Mouse (Mus musculus) layer of hippocampus, adult 8-10 months (tissue): ENCODE data around the gene Gatb. TPM values are rescaled to one million over a fixed set of nuclear protein-coding genes. Genes with fewer than 3 reads are reported as not detected.
"Not testable (repeated sequence)": the region's sequence is repeated elsewhere in the genome, so short reads cannot be mapped to it uniquely, and the experiment has no call there.

Experiments
- DNase-seq, 2 experiments: peaks; one replicate each; pipeline ENCODE4 v3.0.0; 2022; ENCODE audit warnings: low spot score in 2 of 2
- total RNA-seq, 4 experiments: library from RNA; stranded (reverse); gene quantifications; 2 replicates each; pipeline ENCODE4 v1.2.4; 2022

Gatb gene
- 10 to 100 TPM; 16.8 to 23.8 (median 23.4) TPM for total RNA-seq

DNA sequence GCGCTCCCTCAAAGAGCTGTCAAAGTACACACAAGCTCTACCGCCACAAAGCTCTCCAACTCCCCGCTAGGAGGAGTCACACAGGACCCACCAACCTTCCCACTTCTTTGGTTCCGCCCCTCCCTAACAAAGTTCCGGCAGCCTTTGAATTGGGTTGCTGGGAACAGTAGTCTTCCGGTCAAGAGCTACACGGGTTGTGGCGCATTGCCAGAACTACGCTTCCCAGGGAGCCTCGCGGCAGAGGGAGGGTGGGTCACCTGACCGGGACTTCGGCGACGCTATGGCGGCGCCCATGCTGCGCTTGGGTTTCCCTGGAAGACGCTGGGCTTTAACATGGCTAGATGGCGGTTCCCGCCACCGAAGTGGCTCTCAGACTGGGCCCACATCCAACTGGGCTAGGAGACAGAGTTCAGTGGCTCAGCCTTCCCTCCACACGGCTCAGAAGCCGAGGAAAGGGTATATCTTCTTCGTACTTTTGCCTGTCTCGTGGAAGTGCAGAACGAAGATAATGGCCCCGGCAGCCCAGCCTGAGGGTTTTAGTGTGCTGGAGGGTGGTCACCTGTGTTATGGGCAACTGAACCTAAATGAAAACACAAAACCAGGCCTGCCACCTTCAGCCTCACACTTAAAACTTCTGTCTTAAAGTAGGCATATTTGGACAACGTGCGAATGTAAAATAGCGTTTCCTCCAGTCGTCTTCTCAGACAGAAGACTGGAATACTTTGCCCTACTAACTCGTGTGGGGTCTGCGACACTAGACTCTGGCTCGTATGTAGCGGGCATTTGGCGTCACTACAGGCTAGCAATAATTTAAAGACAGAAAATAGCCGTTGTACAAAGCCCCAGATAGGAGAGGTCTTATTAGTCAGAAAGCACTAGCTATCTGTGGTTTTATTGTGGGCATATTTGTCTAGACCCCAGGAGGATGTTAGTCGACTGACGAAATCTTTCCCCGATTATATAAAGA lies at the start of gene Gatb:
Gene Gatb (plus strand): TSS at position 256 of the 967 bp plus-strand sequence.
- peak; percentile 99 for DNase-seq

DNA sequence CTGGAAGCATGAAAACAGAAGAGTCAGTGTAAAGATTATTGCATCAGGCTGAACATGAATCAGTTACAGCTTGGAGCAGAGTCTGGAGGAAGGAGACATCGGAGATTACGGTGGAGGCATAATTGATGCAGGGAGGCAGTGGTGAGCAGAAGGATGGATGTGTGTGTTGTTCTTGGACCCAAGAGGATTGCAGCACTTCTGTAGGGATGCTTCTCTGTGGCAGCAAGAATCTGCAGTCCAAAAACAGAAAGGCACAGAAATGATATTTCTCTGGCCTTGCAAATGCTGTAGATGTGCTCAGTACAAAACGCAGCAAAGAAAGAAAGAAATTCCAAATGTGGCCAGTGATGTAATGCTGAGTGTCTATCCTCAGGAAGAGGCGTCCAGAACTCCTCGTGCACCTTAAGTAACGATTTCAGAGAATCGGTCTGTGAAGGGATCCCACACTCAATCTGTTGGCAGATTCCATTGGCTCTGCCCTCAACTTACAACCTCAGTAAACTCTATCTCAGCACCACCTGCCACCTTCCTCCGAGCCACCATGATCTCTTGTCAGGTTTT lies 43.2 kb upstream of the Gatb start:
- DNase-seq, result peak; percentile 48 to 53

DNA sequence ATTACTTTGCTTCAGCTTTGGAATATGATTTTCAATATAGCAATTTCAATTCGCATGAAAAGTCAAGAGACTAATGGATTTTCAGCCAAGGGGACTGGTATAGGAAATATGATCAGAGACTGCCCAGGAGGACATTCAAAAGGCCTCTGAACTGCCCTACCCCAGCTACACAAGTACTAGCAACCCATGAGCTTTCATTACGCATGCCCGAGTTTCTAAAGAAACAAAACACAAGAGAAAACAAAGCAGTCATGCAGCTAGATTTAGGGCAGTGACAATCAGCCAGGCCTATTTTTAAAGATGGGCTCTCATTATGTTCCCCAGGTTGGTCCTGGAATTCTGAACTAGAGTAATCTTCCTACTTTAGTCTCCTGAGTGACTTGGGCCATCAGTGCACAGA lies 41.5 kb upstream of the Gatb start:
- no peak for DNase-seq

DNA sequence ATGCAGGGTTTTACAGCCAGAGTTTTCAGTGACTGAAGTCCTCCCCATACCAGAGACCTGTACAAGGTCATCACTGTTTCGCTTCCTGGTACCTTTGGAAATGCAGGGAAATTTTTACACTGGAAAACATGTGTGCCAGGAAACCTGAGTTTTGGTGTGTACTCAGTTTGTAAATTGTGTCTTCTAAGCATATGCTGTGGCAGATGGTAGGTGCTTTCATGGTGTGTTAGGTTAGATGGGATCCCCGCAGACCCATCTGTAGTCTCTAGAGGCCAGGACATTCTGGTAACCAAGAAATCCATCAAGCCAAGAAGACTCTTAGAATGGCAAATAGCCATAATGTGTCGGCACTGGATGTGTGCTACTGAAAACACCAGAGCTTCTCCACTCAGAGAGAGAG lies 38.9 kb upstream of the Gatb start:
- DNase-seq, result no peak

DNA sequence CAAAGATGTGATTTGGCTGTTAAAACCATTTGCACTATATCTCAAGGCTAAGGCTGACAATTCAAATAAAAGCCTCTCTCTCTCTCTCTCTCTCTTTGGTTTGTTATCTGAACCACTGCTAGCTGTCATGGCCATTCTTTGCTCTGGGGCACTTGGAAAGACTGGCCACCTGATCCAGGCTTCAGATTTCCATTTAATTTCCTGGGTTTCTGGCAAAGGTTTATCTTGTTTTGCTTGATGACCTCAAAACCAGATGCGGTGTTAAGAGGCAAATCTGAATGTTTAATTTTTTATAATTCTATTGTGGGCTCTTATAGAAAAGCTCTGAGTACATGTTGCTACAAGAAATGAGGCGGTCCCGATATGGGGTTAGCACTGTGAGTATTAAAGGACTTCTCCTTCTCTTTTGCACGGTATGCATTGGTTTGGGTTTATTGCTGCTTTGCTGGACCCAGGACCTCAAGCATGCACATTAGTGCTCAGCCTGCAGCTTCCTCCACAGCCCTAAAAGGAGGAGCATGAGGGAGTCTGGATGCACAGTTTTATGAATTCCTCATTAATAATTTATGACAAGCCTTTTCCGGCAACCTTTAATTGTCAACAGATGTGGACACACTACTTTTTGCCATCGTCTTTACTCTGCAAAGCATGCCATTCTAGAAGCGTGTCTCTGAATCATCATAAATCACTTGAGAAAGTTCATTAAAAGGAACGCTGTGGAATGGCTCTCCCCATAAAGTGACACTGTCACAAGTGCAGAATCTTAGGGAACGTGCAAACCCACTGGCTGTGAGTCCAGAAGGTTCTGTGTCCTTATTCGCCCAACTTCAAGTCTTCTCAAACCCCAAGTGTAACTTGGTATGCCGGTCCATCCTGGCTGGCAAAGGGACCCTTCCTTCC lies 38.0 kb upstream of the Gatb start:
- DNase-seq, result no peak

DNA sequence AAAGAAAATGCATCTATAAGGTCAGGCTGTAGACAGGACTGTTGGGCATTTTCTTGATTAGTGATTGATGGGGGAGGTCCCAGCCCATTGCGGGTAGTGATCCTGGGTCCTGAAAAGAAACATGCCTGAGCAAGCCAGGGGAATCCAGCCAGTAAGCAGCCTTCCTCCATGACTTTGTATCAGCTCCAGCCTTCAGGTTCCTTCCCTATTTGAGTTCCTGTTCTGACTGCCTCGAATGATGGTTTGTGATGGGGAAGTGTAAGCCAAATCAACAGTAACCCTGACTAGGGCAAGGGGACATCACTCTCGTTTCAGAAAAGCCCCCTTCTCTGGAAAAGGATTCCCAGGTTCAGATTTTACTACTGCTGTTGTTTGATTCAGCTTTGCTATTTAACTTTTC lies 31.2 kb upstream of the Gatb start:
- no peak for DNase-seq

DNA sequence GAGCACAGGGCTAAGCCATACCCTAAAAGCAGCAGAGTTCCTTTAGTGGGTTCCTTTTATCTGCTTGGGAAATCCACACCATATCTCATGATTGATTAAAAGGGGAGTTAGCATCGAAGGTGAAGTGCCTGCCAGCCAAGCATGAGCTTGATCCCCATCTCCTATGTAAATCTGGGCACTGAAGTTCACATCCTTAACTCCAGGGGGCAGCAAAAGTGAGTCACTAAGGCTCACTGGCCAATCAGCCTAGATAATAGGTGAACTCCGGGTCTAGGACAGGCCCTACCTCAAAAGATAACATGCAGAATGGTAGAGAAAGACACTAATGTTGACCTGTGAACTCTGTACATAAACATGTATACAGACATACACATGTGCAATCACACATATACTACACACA lies 30.3 kb upstream of the Gatb start:
- no peak for DNase-seq

DNA sequence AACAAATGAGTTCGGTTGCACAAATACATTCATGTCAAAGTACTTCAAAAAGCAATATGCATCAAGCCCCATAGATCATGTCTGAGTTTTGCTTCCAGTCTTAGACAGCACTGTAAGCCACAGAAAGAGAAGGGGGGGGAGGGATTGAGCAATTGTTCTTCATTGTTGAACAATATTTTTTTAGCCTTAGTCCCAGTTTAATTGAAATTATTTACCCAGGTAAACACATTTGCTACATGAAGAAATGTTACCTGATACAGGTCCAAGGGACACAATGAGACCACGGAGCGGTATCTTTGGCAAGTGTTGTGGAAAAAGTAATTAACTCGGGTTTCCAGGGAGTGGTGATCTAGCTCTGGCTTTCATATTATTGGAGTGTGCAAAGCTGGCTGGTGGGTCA lies 23.6 kb upstream of the Gatb start:
- DNase-seq, result no peak

DNA sequence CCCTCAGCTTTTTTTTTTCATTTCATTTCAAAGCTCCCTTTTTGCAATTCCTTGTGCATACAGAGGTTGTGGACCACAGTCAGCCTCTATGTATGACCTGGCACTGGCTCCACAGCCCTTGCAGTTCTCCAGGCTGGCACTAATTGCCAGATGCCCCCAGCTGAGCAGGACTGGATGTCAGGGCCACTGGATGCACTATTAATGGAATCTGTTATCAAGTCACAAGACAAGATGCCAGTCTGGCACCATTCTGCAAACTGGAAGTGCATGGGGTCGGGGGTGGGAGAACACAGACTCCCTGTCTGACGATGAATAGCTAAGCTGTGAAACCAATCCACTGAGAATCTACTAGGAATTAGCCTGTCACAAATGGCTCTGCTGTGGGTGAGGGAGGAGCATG lies 22.6 kb upstream of the Gatb start:
- DNase-seq, result peak in 1 of 2 experiments; percentile 13

DNA sequence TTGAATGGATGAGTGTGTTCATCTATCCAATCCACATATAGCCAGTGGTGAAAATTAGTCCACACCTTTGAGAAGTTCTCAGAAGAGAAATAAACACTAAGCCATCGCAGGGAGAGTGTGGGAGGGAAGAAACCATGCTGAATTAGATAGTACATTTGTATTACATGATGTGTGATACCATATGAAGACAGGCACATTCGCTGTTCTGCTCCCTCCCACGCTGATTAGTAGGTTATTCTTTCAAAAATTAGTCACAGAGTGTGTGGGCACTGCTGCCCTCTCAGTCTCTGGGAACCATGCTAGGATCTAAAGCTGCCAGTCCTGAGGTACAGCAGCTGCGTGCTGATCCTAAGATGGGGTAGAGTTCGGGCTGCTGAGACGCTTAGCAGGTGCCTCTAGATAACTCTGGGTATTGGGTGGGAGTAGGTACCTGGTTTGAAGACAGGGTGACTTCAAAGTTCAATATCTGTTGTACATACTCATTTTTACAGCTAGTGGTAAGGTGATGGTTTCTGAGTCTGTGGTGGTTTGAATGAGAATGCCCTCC lies 20.1 kb upstream of the Gatb start:
- DNase-seq, result peak; percentile 48 to 58

DNA sequence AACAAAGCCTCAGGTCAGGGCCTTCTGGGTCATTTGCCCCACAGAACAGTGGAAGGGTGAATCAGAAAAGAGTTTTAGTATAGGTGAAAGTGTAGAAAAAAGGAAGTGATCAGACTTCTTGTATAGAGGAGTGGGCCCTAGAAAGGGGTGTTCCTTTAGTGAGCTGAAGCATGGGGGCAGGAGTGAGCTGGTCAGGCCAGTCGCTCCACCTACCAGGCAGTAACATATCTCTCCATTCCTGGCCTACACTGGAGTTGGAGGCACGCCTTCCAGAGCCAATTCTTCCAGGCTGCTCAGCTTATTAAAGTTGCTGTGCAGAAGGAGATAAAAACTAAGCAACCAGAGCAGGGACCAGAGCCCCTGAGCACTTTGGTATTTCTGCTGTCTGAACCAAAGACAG lies 9.3 kb upstream of the Gatb start:
- no peak for DNase-seq

DNA sequence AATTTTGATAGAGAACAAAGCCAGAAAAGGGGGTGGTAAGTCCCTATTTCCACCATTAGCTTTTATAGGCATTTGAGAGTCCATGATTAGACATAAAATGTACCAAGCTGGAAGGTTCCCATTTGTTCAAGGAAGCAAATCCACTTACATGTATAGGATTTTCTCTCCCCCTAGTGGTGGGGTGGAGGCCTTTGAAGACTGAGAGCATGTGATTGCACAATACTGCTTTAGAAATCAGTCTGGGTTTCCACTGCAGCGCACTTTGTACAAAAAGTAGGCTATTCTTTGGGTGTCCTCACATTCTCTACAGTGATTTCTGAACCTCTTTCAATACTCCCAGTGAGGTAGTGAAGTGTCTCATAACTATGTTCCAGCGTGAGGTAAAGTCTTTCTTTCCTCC lies 2.6 kb upstream of the Gatb start:
- peak; percentile 69 to 71 for DNase-seq

DNA sequence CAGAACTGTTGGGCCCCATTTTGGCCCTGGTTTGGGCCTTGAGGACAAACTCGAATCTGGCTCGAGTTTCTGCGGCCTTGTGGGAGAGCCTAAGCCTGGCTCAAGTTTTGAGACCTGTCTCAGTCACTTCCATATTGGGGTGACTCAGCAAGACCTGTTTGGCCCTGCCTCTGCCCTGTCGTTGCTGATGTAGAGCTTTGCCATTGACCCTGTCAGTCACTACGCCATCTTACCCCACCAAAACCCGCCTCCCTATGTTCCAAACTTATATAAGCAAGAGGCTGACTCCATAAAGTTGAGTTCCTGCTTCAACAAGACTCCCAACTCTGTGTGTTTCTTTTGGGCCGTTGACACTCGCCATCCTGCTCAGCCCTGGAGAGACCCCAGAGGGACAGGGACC lies 1.4 kb upstream of the Gatb start:
- DNase-seq, result not testable (repeated sequence)

DNA sequence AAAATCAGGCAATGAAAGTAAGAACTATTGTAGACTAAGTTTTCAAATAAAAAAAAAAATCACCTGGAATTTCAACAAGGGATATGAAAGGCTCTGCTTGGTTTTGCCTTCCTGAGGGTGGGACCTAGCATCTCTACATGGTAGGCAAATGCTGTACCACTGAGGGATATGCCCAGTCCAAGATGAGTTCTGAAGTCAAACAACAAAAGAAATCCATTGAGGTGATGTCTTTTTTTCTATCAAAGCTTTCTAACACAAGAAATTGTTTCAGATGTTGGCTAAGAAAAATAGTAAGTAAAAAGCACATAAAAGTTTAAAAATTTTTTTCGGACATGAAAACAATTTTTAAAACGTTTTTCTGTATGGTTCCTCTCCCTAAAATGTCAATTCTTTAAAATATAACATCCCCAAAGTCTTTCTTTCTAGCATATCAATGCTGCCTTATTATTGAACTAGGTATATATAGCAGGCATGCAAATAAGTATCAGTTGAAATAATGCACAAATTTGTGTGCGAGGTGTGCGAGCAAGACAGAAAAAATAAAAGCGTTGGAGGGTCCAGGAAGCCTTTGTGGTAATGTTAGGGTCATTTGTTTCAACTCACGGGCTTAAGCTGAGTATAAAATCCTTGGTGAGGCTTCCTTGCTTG lies 579 bp upstream of the Gatb start:
- DNase-seq, result no peak

DNA sequence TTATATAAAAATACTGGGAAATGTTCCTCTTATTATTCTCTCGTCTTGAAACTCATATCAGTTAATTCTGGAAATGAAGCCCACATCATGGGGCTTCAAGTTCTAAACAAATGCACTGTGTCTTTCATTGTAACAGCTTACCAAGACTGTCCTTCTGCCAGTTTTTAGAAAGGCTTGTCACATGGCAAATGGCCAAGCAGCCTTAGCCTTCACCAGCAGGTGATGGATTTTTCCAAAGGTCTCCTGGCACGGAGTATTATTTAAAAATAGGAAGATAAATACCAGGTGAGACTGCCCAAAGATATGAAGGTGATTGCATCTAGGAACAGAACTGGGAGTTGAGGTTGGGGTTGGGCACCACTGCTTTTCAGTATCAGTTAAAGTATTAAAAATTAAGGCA lies 8.8 kb downstream of the Gatb start:
- DNase-seq, result no peak

DNA sequence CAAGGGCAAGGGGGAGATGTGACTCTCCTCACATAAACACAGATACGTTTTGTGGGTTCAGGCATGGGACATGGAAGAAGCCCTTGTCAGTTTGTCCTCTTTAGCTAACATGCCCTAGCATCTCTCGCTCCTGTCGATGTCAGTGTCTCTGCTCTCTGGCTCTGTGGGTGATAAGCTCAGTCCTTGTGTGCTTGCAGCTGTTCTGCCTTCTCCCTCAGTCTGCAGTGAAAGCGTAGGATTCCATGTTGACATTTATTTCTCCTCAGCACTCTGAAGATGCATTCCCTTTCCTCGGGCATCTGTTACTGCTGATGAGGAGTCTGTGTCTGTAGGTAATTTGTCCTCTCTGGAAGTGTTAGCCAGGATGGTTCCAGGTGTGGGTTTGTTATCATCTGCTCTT lies 9.3 kb downstream of the Gatb start:
- DNase-seq, result no peak

DNA sequence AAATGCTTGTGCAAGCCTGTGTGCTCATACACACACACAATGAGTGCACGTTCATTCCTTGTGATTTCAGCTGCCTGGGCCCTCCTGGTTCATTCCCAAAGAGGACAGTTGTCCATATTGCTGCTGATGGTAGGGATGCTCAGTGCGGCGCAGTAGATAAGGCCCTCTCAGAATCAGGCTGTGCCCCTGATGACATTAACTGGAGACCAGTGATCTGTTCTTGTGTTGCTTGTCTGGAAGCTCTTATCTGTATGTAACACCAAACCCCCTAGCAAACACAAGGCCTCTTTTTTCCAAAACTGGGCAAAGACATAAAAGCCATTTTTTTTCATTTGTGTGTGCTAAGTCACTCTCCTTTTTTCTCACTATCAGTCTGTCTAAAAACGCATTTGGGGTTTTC lies 11.0 kb downstream of the Gatb start:
- no peak for DNase-seq

DNA sequence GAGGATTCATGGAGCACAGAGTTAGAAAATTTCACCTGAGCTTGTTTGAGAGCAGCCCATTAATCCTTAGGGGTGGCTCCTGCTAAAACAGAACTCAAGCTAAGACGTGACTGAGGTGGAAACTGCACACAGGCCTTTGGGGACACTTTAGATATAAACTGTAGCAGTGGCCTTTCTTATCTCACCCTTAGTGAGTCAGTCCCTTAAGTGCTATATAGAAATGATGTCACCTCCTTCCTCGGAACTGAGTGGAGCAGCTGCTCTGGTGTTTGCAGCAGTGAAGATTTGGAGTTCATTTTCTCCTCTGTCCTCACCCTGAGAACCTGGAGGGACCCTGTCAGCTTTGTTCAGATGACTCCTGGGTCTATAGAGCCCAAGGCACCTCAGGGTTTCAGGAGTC lies 14.8 kb downstream of the Gatb start:
- DNase-seq, result no peak

DNA sequence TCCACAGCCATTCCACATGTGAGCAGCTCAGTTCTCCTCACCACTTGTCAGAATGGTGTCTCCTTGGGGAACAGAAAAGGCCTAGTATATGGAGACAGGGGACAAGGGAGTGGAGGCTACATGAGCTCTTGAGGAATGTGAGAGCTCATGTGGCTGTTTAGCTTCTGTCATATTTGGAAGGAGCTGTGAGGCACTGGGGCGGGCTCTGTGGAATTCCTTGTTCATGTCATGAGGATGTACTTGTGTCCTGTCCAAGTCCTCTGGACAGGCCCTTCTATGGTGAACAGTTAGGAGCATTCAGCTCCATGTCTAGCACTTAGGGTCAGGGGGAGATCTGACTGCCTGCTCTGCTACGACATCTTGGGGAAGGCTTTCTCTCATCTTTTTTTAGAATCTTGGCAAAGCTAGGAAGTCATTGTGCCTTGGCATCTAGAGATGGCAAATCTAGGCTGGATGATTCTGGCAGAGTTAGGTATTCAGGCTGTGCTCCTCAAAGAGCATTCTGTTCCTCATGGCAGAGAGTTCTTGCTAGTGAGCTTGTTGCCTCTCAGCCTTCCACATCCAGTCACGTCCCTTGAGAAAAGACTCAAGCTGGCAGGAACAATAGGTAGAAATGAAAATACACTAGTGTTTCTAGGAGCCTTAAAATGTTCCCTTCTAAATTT lies 16.3 kb downstream of the Gatb start:
- no peak for DNase-seq

DNA sequence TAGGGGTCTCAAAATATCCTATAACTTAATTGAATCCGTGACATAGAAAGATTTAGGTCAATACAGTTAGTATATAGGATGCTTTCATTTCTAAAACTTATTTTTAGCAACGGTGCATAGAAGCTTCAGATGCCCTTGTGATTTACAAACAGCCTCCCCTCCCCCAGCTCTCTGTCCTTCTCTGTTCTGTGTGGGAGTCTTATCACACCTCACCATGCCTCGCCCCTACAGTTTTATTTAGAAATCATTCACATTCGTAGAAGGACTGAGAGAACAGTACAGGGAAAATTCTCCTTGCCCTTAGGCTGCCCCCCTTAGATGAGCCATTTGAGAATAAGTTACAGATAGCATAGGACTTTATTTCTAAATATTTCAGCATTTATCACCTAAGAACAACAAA lies 18.1 kb downstream of the Gatb start:
- no peak for DNase-seq
